Mouse (Mus musculus) embryonic fibroblast, embryonic 13.5 days (primary cell): ENCODE results near the gene Slc26a10.

Experiments
- CTCF ChIP-seq: IDR thresholded peaks from 2 replicates; pipeline ENCODE4 v1.5.1; 2011; ENCODE audit warnings: mild to moderate bottlenecking, control low read depth, low read length, moderate library complexity, borderline replicate concordance; ENCODE audit not compliant: insufficient read depth
- POLR2A ChIP-seq: IDR thresholded peaks from 2 replicates; pipeline ENCODE4 v1.6.1; 2011; ENCODE audit warnings: low read depth, mild to moderate bottlenecking, control low read depth, low read length, moderate library complexity

- no peak for TF ChIP-seq CTCF
- TF ChIP-seq POLR2A = no peak
Observed at GRCm38 (mm10) chr10:127208921-127209320, 28.5 kb upstream of the Slc26a10 start.
